Mouse (Mus musculus) hindbrain, postnatal 0 days (tissue): ENCODE results near the gene Prr19. TPM values are rescaled to one million over a fixed set of nuclear protein-coding genes. Genes with fewer than 3 reads are reported as not detected.

Experiments used
- ATAC-seq: fragments of 200-750 bp; cut with Nextera tagmentation; 2 replicates; pipeline ENCODE4 v1.8.0; 2017; ENCODE audit warnings: mild to moderate bottlenecking, moderate TSS enrichment, moderate library complexity
- DNase-seq: peaks from one replicate; pipeline ENCODE4 v3.0.0-alpha.2; 2015; ENCODE audit warnings: low spot score
- H3K27ac ChIP-seq: fragments of 300-500 bp; sonication (generic); 2 replicates; pipeline ENCODE4 v1.5.1; 2014; ENCODE audit warnings: mild to moderate bottlenecking
- H3K27me3 ChIP-seq: fragments of 300-500 bp; sonication (generic); 2 replicates; pipeline ENCODE4 v1.6.1; 2014; ENCODE audit warnings: low read length, mixed read lengths; ENCODE audit not compliant: insufficient read depth
- H3K36me3 ChIP-seq: fragments of 300-500 bp; sonication (generic); 2 replicates; pipeline ENCODE4 v1.6.1; 2014; ENCODE audit warnings: low read length, mixed read lengths; ENCODE audit not compliant: insufficient read depth
- H3K4me1 ChIP-seq: fragments of 300-500 bp; sonication (generic); 2 replicates; pipeline ENCODE4 v1.6.1; 2014; ENCODE audit warnings: antibody characterized with exemption, low read length, mixed read lengths; ENCODE audit not compliant: insufficient read depth
- H3K4me2 ChIP-seq: fragments of 300-500 bp; sonication (generic); 2 replicates; pipeline ENCODE4 v1.6.1; 2014; ENCODE audit warnings: low read depth, mild to moderate bottlenecking, low read length, moderate library complexity, mixed read lengths
- H3K4me3 ChIP-seq: fragments of 300-500 bp; sonication (generic); 2 replicates; pipeline ENCODE4 v1.5.1; 2014; ENCODE audit warnings: low read length
- H3K9ac ChIP-seq: fragments of 300-500 bp; sonication (generic); replicated peaks from 2 replicates; pipeline ENCODE4 v1.6.1; 2014; ENCODE audit warnings: mild to moderate bottlenecking, low read length, moderate library complexity, mixed read lengths
- H3K9me3 ChIP-seq: fragments of 300-500 bp; sonication (generic); 2 replicates; pipeline ENCODE4 v1.6.1; 2016; ENCODE audit warnings: low read length, mixed read lengths
- CTCF ChIP-seq: IDR thresholded peaks from 2 replicates; pipeline ENCODE4 v1.5.1; 2016; ENCODE audit warnings: antibody characterized with exemption, control low read depth, low read depth
- WGBS: fragments of 180-500 bp; shearing (Covaris S2); extraction: QIAGEN DNeasy Blood & Tissue Kit; methylation state at CpG from one replicate; pipeline ENCODE4 v1.1.7; 2014; 5-methylcytosine and 5-hydroxymethylcytosine counted together
- polyA plus RNA-seq: library from polyadenylated mRNA; unstranded; fragments of >200 nt; fragmentation: Nextera tagmentation; extraction: Ambion mirVana; gene quantifications from 2 replicates; pipeline ENCODE4 v1.2.1, GENCODE M21; 2015
- total RNA-seq: library from RNA; depleted of rRNA; stranded (reverse); fragments of >200 nt; gene quantifications from 2 replicates; pipeline ENCODE4 v1.2.3, GENCODE M21; 2014

Prr19 gene
- total and polyA plus RNA-seq, 2 experiments from 2014 or later, result 1.4 to 3.6 TPM

- WGBS, result 5% methylated on average over 6 of the region's 6 CpGs
- peak overlapping the region; percentile 99 for H3K27ac ChIP-seq
- no peaks in the 10 kb centered on the region for H3K27me3 ChIP-seq
- peak; percentile 42 for DNase-seq
- H3K4me1 ChIP-seq, result peaks cover 40% of the 10 kb centered on the region
- H3K9me3 ChIP-seq, result no peaks in the 10 kb centered on the region
- peak overlapping the region; percentile 54 for H3K4me3 ChIP-seq
- H3K4me2 ChIP-seq, result peak overlapping the region; percentile 92
- no peak for TF ChIP-seq CTCF
- ATAC-seq, result no peak
- H3K36me3 ChIP-seq, result no peaks in the 10 kb centered on the region
- peak overlapping the region; percentile 75 for H3K9ac ChIP-seq
Measured at GRCm38 (mm10) chr7:25279861-25280791, 21.1 kb upstream of the Prr19 start.

GRCm38 (mm10) chr7:25281166-25281733 is 20.0 kb upstream of the Prr19 start:
- no peaks in the 10 kb centered on the region for H3K27me3 ChIP-seq
- peaks cover 40% of the 10 kb centered on the region for H3K4me1 ChIP-seq
- peak overlapping the region; percentile 82 for H3K4me3 ChIP-seq
- peaks cover 9% of the 10 kb centered on the region for H3K36me3 ChIP-seq
- peak overlapping the region; percentile 33; the same call in 1 of the 2 replicates for H3K9ac ChIP-seq
- 16% methylated on average over 12 of the region's 12 CpGs for WGBS
- H3K9me3 ChIP-seq, result no peaks in the 10 kb centered on the region
- H3K4me2 ChIP-seq, result peak overlapping the region; percentile 92
- H3K27ac ChIP-seq, result peak overlapping the region; percentile 99
- no peak; the same call in 1 of the 2 replicates for ATAC-seq
- DNase-seq, result peak; percentile 14
- no peak for TF ChIP-seq CTCF

GRCm38 (mm10) chr7:25281734-25282601 is 19.2 kb upstream of the Prr19 start:
- ATAC-seq (peak; percentile 83), DNase-seq (peak; percentile 98)
- Histone ChIP-seq H3K27ac (peak overlapping the region; percentile 99), H3K9ac (peak overlapping the region; percentile 79), H3K4me1 (peaks cover 40% of the 10 kb centered on the region), H3K4me2 (peak overlapping the region; percentile 92), H3K27me3 (no peaks in the 10 kb centered on the region), H3K9me3 (no peaks in the 10 kb centered on the region), H3K4me3 (peak overlapping the region; percentile 82), H3K36me3 (peaks cover 16% of the 10 kb centered on the region)
- peak; percentile 6; the same call in 1 of the 2 replicates for TF ChIP-seq CTCF
- under 1% methylated on average over 74 of the region's 108 CpGs for WGBS

- peak overlapping the region; percentile 92 for H3K4me2 ChIP-seq
- peak; percentile 35; the same call in 1 of the 2 replicates for TF ChIP-seq CTCF
- 0 out of 2 replicates have a peak, but pooled peaks have one; percentile 5 for ATAC-seq
- H3K27ac ChIP-seq, result peak overlapping the region; percentile 99
- peak overlapping the region; percentile 79 for H3K9ac ChIP-seq
- peaks cover 35% of the 10 kb centered on the region for H3K4me1 ChIP-seq
- H3K36me3 ChIP-seq, result peaks cover 25% of the 10 kb centered on the region
- 2% methylated on average over 28 of the region's 36 CpGs for WGBS
- no peaks in the 10 kb centered on the region for H3K9me3 ChIP-seq
- DNase-seq, result peak; percentile 67
- H3K4me3 ChIP-seq, result peak overlapping the region; percentile 82
- no peaks in the 10 kb centered on the region for H3K27me3 ChIP-seq
Measured at GRCm38 (mm10) chr7:25282731-25283211, 18.4 kb upstream of the Prr19 start.

- H3K4me3 ChIP-seq, result peak overlapping the region; percentile 82
- peak overlapping the region; percentile 79 for H3K9ac ChIP-seq
- no peaks in the 10 kb centered on the region for H3K27me3 ChIP-seq
- no peaks in the 10 kb centered on the region for H3K9me3 ChIP-seq
- ATAC-seq (no peak), DNase-seq (no peak)
- WGBS, result 10% methylated on average over 5 of the region's 5 CpGs
- TF ChIP-seq CTCF, result no peak
- peaks cover 33% of the 10 kb centered on the region for H3K36me3 ChIP-seq
- peaks cover 34% of the 10 kb centered on the region for H3K4me1 ChIP-seq
- H3K4me2 ChIP-seq, result peak overlapping the region; percentile 92
- peak overlapping the region; percentile 99 for H3K27ac ChIP-seq
Measured at GRCm38 (mm10) chr7:25283637-25284036, 17.6 kb upstream of the Prr19 start.

- H3K27ac ChIP-seq, result peak overlapping the region; percentile 99; the same call in 1 of the 2 replicates
- TF ChIP-seq CTCF, result no peak
- peak overlapping the region; percentile 79; the same call in 1 of the 2 replicates for H3K9ac ChIP-seq
- H3K36me3 ChIP-seq, result peaks cover 38% of the 10 kb centered on the region
- ATAC-seq (no peak), DNase-seq (no peak)
- WGBS, result 41% methylated on average over 2 of the region's 2 CpGs
- no peaks in the 10 kb centered on the region for H3K27me3 ChIP-seq
- peaks cover 34% of the 10 kb centered on the region for H3K4me1 ChIP-seq
- no peaks in the 10 kb centered on the region for H3K9me3 ChIP-seq
- H3K4me2 ChIP-seq, result peak overlapping the region; percentile 92
- H3K4me3 ChIP-seq, result peak overlapping the region; percentile 82
Measured at GRCm38 (mm10) chr7:25284171-25284570, 17.0 kb upstream of the Prr19 start.
